Mouse (Mus musculus) adrenal gland, adult 2 months (tissue): ENCODE results near the gene Zfp652. TPM values are rescaled to one million over a fixed set of nuclear protein-coding genes. Genes with fewer than 3 reads are reported as not detected.
"Not testable (repeated sequence)": the region's sequence is repeated elsewhere in the genome, so short reads cannot be mapped to it uniquely, and the experiment has no call there.

Source experiments
- DNase-seq: peaks from one replicate; pipeline ENCODE4 v3.0.0; 2021
- polyA plus RNA-seq: library from polyadenylated mRNA; depleted of rRNA; stranded (reverse); fragments of >200 nt; gene quantifications from 2 replicates; pipeline ENCODE4 v1.2.3, GENCODE M21; 2012; rRNA removed
- total RNA-seq, 2 experiments: library from RNA; stranded (reverse); gene quantifications; 2 replicates each; pipeline ENCODE4 v1.2.3; 2021

Zfp652 gene
- total and polyA plus RNA-seq, 3 experiments = 24.9 to 40.7 (median 39.6) TPM

- DNase-seq = no peak
Measured at GRCm38 (mm10) chr11:95857716-95858527, 145.4 kb downstream of the Zfp652 start.

- DNase-seq = peak; percentile 98
Measured at GRCm38 (mm10) chr11:95858528-95859467, 146.3 kb downstream of the Zfp652 start.

GRCm38 (mm10) chr11:95859468-95859855, 147.0 kb downstream of the Zfp652 start:
- peak; percentile 92 for DNase-seq

GRCm38 (mm10) chr11:95860071-95860490, 147.6 kb downstream of the Zfp652 start:
- DNase-seq = no peak

- no peak for DNase-seq
Measured at GRCm38 (mm10) chr11:95861397-95861796, 148.9 kb downstream of the Zfp652 start.

- no peak for DNase-seq
Measured at GRCm38 (mm10) chr11:95869442-95869841, 157.0 kb downstream of the Zfp652 start.

- DNase-seq = no peak
Measured at GRCm38 (mm10) chr11:95869918-95870470, 157.5 kb downstream of the Zfp652 start.

- DNase-seq = no peak
Measured at GRCm38 (mm10) chr11:95875804-95876203, 163.3 kb downstream of the Zfp652 start.

- DNase-seq = peak; percentile 44
Measured at GRCm38 (mm10) chr11:95876296-95876695, 163.8 kb downstream of the Zfp652 start.

- DNase-seq = not testable (repeated sequence)
Measured at GRCm38 (mm10) chr11:95879861-95880260, 167.4 kb downstream of the Zfp652 start.

Other genes starting within 250 kb of the Zfp652 start
- 1 to 10 TPM; 1.9 to 6.2 TPM for gene Nxph3, start 198.1 kb upstream of the Zfp652 start, total RNA-seq
- gene Nxph3, start 198.1 kb upstream of the Zfp652 start, polyA plus RNA-seq = 1.6 and 2.6 TPM in 2 replicates
- 1 to 10 TPM; 2.6 to 5.7 TPM for gene Ngfr, start 124.9 kb upstream of the Zfp652 start, total RNA-seq
- gene Ngfr, start 124.9 kb upstream of the Zfp652 start, polyA plus RNA-seq = 8.0 and 14.2 TPM in 2 replicates
- 100 to 1,000 TPM; 204 to 395 TPM for gene Phb, start 45.7 kb upstream of the Zfp652 start, total RNA-seq
- 125 and 220 TPM in 2 replicates for gene Phb, start 45.7 kb upstream of the Zfp652 start, polyA plus RNA-seq
- under 1 TPM; 0.58 to 0.76 TPM for gene B130006D01Rik, start 10.9 kb downstream of the Zfp652 start, total RNA-seq
- gene B130006D01Rik, start 10.9 kb downstream of the Zfp652 start, polyA plus RNA-seq = 0.07 TPM in 1 of 2 replicates, not detected in the other
- 100 to 1,000 TPM; 179 to 254 TPM for gene Phospho1, start 111.8 kb downstream of the Zfp652 start, total RNA-seq
- gene Phospho1, start 111.8 kb downstream of the Zfp652 start, polyA plus RNA-seq = 431 and 453 TPM in 2 replicates
- gene Gngt2, start 124.5 kb downstream of the Zfp652 start, total RNA-seq = 10 to 100 TPM; 21.4 to 30.4 TPM
- gene Gngt2, start 124.5 kb downstream of the Zfp652 start, polyA plus RNA-seq = 1.3 and 1.4 TPM in 2 replicates
- 10 to 100 TPM; 11.9 to 12.3 TPM for gene Abi3, start 129.8 kb downstream of the Zfp652 start, total RNA-seq
- 55.2 and 62.6 TPM in 2 replicates for gene Abi3, start 129.8 kb downstream of the Zfp652 start, polyA plus RNA-seq
- not detected for gene B4galnt2, start 202.2 kb downstream of the Zfp652 start, total RNA-seq
- 0.06 TPM in 1 of 2 replicates, not detected in the other for gene B4galnt2, start 202.2 kb downstream of the Zfp652 start, polyA plus RNA-seq